Mouse (Mus musculus) lung, postnatal 0 days (tissue): ENCODE results near the gene Zfp281.

Source experiments
- CTCF ChIP-seq: IDR thresholded peaks from 2 replicates; pipeline ENCODE4 v1.5.1; 2016; ENCODE audit warnings: antibody characterized with exemption, mild to moderate bottlenecking
- EP300 ChIP-seq: IDR thresholded peaks from 2 replicates; pipeline ENCODE4 v1.6.1; 2016; ENCODE audit warnings: antibody characterized with exemption, mild to moderate bottlenecking, control low read depth

DNA sequence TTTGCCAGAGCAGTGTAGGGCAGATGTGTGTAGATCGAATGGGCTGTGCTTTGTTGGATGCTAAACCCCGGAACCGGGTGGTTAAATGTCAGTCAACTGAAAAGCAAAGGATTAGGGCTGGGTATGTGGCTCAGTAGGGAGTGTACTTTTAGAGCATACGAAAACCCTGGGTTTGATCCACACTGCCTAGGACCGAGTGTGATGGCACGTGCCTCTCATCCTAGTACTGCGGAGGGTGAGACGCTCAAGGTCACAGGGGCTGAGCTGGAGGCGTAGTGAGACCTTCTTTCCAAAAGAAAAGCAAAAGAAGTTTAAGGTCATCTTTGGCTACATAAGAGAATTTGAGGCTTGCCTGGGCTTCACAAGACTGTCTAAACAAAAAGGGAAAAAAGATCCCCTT is 34.6 kb downstream of the Zfp281 start:
- TF ChIP-seq EP300: no peak
- TF ChIP-seq CTCF: no peak
